Mouse (Mus musculus): Measurements from ENCODE around the gene Lrrc18. TPM values are rescaled to one million over a fixed set of nuclear protein-coding genes. Genes with fewer than 3 reads are reported as not detected.

Gene Lrrc18
- total RNA-seq, 2 experiments from 2014 or later: not detected

- DNase-seq (ENCODE audit: low spot score): no peak
These were observed 54.0 kb downstream of the Lrrc18 start for GRCm38 (mm10) chr14:33045217-33045616.

DNA sequence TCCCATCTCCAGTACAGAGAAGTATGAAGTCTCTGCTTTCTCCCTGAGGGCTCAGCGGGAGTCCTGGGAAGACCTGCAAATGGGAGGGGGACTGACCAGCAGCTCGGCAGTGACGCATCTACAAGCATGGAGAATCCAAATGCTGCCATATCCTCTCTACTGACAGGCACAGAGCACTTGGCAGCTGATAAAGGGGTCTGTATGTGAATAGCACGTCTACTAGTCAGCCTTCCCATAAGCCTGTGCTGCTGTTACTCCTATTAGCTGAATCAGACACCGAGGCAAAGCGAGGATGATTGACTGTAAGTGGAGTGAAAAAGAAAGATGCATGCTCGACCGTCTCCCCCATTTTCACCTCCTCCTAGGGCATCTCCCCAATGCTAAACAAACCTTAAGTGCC, 62.3 kb downstream of the Lrrc18 start:
- no peak for DNase-seq (ENCODE audit: low spot score)

GRCm38 (mm10) chr14:33058881-33059660, 67.9 kb downstream of the Lrrc18 start:
- no peak for DNase-seq (ENCODE audit: low spot score)

DNA sequence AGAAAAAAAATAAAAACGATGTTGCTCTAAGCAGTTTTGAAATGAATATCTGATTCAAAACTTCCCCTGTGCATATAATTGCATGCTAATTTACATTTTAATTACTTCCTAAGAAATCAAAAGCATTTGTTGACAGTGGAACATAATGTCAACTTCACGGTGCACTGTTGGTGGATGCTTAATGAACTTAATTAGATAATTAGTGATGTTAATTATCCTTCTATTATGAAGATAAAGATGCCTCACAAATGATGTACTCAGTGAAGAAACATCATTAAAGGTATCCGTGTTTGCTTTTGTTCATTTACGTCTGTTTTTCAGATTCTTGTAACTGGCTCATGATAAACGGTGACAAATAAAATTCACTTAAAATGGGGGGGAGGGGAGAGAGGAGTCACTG, 71.8 kb downstream of the Lrrc18 start:
- DNase-seq (ENCODE audit: low spot score): no peak

Other genes starting within 250 kb of the Lrrc18 start
- gene Tmem273, start 205.4 kb upstream of the Lrrc18 start, total RNA-seq (2021): not detected
- gene Fam170b, start 157.4 kb upstream of the Lrrc18 start, total RNA-seq (2021): not detected
- 1 to 10 TPM; 3.0 to 3.2 TPM for gene Vstm4, start 134.6 kb upstream of the Lrrc18 start, total RNA-seq (2021)
- under 1 TPM; 0.43 to 0.87 TPM for gene Wdfy4, start 194.1 kb downstream of the Lrrc18 start, total RNA-seq (2021)
- gene Arhgap22, start 222.6 kb downstream of the Lrrc18 start, total RNA-seq (2021): 1 to 10 TPM in 1 of 2 experiments, under 1 TPM in 1; 0.41 to 1.3 TPM